Mouse (Mus musculus) cortical plate, adult 2 months (tissue): ENCODE data around the gene Mylk3. TPM values are rescaled to one million over a fixed set of nuclear protein-coding genes. Genes with fewer than 3 reads are reported as not detected.
A peak's percentile ranks its signal among the peaks of the same experiment; 100 is the strongest.

Experiments
- H3K27ac ChIP-seq: fragments of 200-500 bp; 2 replicates; pipeline ENCODE4 v1.5.1; 2012; ENCODE audit warnings: low read length, control low read depth, inconsistent platforms; ENCODE audit not compliant: insufficient read depth
- H3K4me1 ChIP-seq: fragments of 200-500 bp; 2 replicates; pipeline ENCODE4 v1.6.1; 2011; ENCODE audit warnings: low read length; ENCODE audit not compliant: control insufficient read depth, insufficient read depth
- H3K4me3 ChIP-seq: fragments of 200-500 bp; 2 replicates; pipeline ENCODE4 v1.5.1; 2011; ENCODE audit warnings: mild to moderate bottlenecking, low read length, control low read depth; ENCODE audit not compliant: insufficient read depth
- CTCF ChIP-seq: fragments of 200-500 bp; IDR thresholded peaks from 2 replicates; pipeline ENCODE4 v1.5.1; 2011; ENCODE audit warnings: mild to moderate bottlenecking, control low read depth, low read length; ENCODE audit not compliant: insufficient read depth; ENCODE audit errors: extremely low read depth
- POLR2A ChIP-seq: fragments of 200-500 bp; IDR thresholded peaks from 2 replicates; pipeline ENCODE4 v1.6.1; 2011; ENCODE audit warnings: mild to moderate bottlenecking, low read length, control low read depth; ENCODE audit not compliant: insufficient read depth; ENCODE audit errors: extremely low read depth
- polyA plus RNA-seq: library from polyadenylated mRNA; depleted of rRNA; stranded (reverse); fragments of >200 nt; gene quantifications from 2 replicates; pipeline ENCODE4 v1.2.3, GENCODE M21; 2012

Mylk3 gene
- polyA plus RNA-seq, 1 experiment, result 4.3 TPM

DNA sequence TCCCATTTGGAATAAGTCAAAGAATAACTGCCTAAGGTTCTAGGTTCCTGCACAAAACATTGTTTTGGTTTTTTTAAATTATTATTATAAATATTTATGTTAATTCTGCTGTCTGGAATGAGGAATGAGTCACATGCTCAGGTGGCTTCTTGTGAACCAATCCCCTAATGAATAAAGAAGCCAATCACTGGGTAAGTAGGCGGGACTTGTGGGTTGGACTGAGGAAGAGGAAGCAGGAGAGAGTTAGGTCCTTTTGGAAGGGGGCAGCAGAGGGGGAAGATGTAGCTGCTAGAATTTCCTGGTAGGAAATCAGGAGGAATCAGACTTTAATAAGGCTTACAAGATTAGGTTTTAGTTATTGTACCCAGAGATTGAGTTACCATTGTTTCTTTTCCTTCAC is 35.2 kb upstream of the Mylk3 start:
- Histone ChIP-seq H3K4me3 (no peak overlapping the region), H3K27ac (no peak overlapping the region), H3K4me1 (no peaks in the 10 kb centered on the region)
- TF ChIP-seq CTCF (no peak), POLR2A (no peak)

DNA sequence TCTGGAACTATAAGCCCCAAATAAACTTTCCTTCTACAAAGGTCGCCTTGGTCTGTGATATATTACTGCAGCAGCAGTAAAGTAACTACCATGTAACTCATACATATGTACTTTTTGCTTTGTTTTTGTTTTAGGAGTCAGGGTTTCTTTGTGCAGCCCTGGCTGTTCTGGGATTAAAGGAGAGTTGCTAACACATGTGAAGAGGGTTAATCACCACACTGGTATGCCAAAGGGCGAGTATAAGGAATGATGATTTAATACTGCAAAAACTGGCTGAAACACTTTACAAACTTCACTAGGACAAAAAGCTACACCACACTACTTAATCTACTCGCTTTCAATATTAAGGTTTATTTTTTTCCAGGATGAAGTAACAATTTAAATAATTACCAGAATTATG is 22.4 kb upstream of the Mylk3 start:
- Histone ChIP-seq H3K4me3 (no peak overlapping the region), H3K4me1 (no peaks in the 10 kb centered on the region; the same call in 1 of the 2 replicates), H3K27ac (no peak overlapping the region)
- TF ChIP-seq CTCF (no peak), POLR2A (no peak)

DNA sequence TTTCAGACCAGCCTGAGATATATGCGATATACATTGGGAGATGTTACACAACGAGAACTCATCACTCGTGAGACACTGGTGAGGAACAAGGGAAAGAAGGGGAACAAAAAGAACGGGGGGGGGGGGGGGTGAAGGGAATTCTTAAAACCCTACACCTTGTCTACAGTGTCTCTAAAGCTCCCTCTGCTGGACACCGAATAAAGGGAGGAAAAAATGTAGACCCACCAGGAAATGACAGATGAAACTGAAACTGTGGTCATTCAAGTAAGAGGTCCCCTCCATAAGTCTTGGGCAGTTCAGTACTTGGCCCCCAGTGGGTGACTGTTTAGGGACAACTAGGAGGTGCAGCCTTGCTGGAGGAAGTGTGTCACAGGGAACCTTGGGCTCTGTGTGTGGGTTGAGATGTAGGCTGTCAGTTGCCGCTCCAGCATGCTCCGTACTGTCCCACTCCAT is 21.9 kb upstream of the Mylk3 start:
- Histone ChIP-seq H3K4me3 (no peak overlapping the region), H3K4me1 (no peaks in the 10 kb centered on the region; the same call in 1 of the 2 replicates), H3K27ac (no peak overlapping the region)
- no peak for TF ChIP-seq CTCF
- TF ChIP-seq POLR2A, result no peak

DNA sequence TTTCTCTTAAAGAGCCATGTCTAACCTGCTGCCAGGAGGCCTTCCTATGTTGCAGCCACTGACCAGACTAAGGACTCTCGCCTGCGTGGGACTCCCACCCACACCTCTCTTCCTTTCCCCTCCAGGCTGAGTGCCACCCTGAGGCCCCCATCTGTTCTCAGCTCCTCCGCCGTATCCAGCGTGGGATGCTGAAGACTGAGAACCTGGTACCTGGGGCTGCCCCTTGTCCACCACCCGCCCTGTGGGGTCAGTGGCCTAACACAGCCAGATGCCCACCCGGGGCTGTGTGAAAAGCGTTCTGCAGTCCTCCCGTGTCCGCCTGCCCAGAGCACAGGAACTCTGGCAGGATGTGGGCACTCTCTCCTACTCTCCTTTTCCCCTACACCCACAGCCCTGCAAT is 19.8 kb upstream of the Mylk3 start:
- TF ChIP-seq POLR2A, result no peak
- TF ChIP-seq CTCF, result no peak
- H3K4me3 ChIP-seq, result no peak overlapping the region
- no peak overlapping the region for H3K27ac ChIP-seq
- no peaks in the 10 kb centered on the region; the same call in 1 of the 2 replicates for H3K4me1 ChIP-seq

DNA sequence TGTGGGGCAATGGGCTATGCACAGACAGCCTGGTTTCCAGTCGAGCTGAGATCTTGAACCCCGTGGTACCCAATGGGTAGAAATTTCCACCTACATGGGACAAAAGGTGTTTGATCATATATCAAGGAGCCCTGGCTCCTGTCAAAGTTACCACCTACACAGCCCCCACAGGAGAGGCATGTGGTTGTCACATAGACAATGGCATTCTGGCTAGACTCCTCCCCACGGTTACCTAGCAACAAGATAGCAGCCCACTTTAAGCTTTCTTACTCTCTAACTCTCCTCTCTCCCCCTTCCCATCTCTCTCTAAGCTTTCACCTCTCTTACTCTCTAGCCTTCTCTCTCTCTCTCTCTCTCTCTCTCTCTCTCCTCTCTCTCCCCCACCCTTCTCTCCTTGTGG is 19.3 kb upstream of the Mylk3 start:
- H3K4me1 ChIP-seq, result no peaks in the 10 kb centered on the region; the same call in 1 of the 2 replicates
- H3K27ac ChIP-seq, result no peak overlapping the region
- H3K4me3 ChIP-seq, result no peak overlapping the region
- TF ChIP-seq POLR2A (no peak), CTCF (no peak)

DNA sequence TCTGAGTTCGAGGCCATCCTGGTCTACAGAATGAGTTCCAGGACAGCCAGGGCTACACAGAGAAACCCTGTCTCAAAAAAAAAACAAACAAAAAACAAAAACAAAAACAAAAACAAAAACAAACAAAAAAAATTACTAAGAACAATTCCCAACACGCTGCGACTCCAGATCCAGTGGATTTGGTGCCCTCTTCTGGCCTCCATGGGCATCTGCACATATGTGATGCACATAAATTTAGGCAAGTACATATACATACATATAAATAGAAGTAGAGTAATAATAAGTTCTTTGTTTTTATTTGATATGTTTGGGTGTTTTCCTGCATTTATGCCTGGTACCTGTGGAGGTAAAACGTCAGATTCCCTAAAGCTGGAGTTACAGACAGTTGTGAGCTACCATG is 12.4 kb upstream of the Mylk3 start:
- Histone ChIP-seq H3K4me3 (no peak overlapping the region), H3K4me1 (no peaks in the 10 kb centered on the region), H3K27ac (no peak overlapping the region)
- TF ChIP-seq CTCF, result no peak
- TF ChIP-seq POLR2A, result no peak

DNA sequence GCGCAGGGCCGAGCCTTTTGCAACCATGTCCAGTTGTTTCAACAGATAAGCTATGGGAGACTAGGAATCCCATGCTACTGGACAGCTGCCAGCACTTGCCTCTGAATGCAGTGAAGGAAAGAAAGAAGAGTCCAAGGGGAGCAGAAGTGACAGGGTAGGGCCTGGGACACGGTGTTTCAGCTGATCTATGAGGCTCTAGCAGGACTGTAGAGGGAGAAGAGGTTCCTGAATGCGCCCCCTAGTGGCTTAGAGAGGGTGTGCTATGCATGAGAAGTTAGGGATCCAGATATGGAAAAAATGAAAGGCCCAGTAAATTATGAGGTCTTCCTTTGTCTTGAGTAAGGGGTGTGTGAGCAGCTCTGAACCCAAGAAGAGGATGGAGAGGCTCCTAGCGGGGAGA is 11.4 kb upstream of the Mylk3 start:
- Histone ChIP-seq H3K4me3 (no peak overlapping the region), H3K27ac (no peak overlapping the region), H3K4me1 (no peaks in the 10 kb centered on the region)
- peak; percentile 56 for TF ChIP-seq CTCF
- TF ChIP-seq POLR2A, result no peak

DNA sequence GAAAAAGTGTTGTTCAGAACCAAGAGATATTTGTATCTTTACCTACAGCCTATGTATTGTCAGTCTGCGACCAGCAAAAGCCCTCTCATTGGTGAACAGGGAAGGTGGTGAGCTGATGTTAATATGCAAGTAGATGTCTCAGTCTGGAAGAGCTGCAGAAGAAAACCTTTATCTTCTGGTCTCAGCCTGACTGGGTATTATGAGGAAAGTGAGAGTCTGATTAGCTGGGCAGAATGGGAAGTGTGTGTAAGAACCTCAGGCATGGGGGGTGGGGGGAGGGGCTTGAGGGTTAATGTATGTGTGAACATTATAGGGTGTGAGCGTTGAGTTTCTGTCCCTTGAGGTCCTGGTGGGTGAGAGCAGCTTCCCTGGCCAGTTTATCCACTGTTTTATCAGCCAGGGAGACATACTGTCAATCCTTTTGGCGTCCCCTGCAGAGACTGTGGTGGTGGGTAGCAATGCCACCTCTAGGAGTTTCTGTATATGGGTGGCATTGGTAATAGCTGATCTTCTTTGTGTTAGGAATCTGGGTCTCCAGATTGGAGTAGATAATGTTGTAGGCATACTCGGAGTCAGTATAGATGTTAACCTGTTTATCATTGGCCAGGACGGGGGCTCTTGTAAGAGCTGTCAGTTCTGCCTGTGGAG is 10.4 kb upstream of the Mylk3 start:
- Histone ChIP-seq H3K27ac (no peak overlapping the region), H3K4me3 (no peak overlapping the region), H3K4me1 (no peaks in the 10 kb centered on the region)
- TF ChIP-seq CTCF (no peak), POLR2A (no peak)

DNA sequence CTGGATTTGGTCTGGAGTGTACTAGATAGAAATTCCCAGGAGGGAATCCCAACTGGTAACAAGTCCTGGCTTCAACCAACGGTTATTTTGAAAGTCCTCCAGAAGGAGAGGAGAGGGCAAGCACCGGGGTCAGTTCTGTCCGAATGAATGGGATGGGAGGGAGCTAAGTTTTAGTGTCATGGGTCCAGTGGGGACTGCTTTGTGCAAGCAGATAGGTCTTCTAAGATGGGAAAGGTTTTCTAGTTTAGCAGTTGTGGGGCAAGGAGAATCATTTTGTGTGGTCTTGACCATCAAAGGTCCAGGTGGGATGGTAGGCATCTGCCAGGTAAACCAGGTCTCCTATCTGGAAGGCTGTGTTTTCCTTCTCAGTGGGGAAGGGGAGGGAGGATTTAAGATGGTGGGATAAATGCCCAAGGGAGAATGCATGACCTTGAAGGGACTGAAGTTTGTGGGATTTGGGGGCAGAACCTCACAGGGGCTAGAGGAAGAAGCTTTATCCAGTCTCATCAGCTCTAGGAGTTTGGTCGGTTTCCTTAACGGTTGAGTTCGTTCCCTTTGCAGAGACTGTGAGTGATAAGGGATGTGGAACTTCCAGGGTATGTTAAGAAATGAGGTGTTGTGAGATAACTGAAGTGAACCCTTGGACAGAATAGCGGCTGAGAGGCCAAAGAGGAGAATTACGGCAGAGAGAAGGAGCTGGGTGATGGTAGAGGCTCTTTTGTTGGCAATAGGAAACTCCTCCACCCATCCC is 9.7 kb upstream of the Mylk3 start:
- Histone ChIP-seq H3K4me1 (no peaks in the 10 kb centered on the region), H3K27ac (no peak overlapping the region), H3K4me3 (no peak overlapping the region)
- TF ChIP-seq POLR2A, result no peak
- TF ChIP-seq CTCF, result no peak

DNA sequence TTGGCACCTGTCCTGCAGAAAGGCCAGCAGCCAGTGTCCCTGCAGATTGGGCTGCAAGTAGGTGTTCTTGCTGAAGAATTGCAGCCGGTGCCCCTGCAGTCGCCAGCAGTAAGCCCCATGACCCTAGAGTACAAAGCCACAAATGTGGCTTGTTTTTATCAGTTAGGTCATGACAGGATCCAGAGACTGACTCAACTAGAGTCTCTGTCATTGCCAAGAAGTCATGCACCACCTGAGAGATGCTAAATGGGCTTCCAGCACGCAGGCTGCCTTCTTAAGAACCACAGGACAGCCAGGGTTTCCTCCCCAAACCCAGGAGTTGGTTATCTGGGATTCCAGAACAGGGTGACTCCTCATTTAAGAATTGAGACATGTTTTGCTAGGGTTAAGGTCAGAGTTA is 8.9 kb upstream of the Mylk3 start:
- H3K4me3 ChIP-seq, result no peak overlapping the region
- H3K4me1 ChIP-seq, result no peaks in the 10 kb centered on the region
- TF ChIP-seq POLR2A (no peak), CTCF (no peak)
- H3K27ac ChIP-seq, result no peak overlapping the region
